Mouse (Mus musculus) left cerebral cortex, postnatal 10 days (tissue): ENCODE data around the gene Ctnna2. TPM values are rescaled to one million over a fixed set of nuclear protein-coding genes. Genes with fewer than 3 reads are reported as not detected.
A peak's percentile ranks its signal among the peaks of the same experiment; 100 is the strongest.

ENCODE experiments used
- DNase-seq, 2 experiments: peaks; one replicate each; pipeline ENCODE4 v3.0.0; 2021 to 2022; ENCODE audit warnings: low spot score in 2 of 2, mixed read lengths in 1 of 2; ENCODE audit errors: extremely low spot score in 1 of 2
- intact Hi-C: fragments of 180-260 bp; cut with DNase I; formaldehyde crosslinking; loops from one replicate; pipeline ENCODE4 v1.15.1; 2025
- total RNA-seq, 2 experiments: library from RNA; stranded (reverse); gene quantifications; 2 replicates each; pipeline ENCODE4 v1.2.3; 2021

Ctnna2 gene
- total RNA-seq, 2 experiments from 2014 or later = 153 to 158 TPM

DNA sequence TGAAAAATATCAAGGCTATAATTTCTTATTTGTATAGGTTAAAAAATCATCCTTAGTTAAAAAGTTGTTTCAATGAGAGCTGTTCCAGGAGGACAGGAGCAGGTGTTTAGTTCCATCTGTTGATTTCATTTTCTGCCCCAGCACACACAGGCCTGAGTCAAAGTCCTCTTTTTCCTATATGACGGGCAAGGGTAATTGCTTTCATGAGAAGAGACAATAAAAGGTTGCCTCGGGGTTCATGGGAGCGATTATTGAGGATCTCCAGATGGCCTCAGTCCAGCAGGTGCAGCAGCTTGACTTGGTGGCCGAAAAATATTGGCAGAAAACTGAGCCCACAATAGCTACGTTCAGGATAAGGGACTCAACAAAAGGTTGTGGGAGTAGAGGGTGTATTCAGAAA is 859.0 kb downstream of the Ctnna2 start:
- intact Hi-C loops = no loop called here
- DNase-seq = no peak

DNA sequence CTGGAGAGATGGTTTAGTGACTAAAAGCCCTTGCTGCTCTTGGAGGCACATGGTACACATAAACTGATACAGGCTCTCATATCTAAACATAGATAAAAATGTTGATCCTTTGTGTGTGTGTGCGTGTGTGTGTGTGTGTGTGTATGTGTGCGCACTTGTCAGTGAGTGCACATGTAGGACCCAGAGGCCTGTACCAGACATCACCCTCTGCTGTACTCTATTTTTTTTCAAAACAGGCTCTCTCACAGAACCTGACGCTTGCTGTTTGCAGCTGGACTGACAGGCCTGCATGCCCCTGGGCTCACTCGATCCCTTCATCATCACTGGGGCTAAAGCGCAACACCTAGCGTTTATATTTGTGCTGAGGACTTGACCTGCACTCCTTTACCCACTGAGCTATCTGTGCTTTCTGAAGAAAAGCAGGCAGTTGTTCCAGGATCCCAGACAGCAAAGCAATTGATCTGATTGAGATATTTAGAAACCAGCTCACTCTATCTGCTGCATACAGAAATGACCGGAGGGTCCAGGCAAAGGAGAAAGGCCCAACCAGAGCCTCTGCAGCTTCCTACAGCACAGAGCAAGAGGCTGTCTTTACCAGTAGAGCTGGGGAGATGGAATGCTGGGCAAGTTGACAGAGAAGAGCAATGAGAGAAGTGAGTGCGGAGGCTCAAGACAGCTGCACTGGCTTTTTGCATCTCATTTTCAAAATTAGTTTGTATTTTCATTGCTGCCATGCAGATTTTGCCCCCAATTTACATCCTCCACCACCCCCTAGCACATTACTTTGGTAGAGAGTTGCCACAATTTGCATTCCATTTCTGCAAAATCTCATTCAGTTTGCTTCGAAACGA is 870.2 kb downstream of the Ctnna2 start:
- DNase-seq = peak in 1 of 2 experiments; percentile 5
- intact Hi-C loops = no loop called here

DNA sequence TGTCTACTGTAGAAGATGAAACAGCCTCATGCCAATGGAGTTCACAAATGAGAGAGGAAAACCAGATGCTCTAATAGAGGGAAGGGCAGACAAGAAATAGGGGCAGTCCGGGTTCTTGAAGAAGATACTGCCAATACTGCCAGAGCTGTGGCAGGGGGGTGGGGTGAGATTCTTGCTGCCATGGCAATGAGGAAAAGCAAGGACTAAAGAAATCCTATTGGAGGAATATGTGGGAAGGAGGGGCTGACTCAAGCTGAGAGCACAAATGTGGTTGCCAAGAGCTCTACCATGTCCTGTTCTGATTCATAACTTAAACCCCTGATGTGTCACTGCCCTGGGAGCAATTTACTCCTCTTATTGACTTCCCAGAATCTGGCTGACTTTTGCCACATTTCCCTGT is 878.5 kb downstream of the Ctnna2 start:
- intact Hi-C loops = no loop called here
- DNase-seq = peak in 1 of 2 experiments; percentile 19

DNA sequence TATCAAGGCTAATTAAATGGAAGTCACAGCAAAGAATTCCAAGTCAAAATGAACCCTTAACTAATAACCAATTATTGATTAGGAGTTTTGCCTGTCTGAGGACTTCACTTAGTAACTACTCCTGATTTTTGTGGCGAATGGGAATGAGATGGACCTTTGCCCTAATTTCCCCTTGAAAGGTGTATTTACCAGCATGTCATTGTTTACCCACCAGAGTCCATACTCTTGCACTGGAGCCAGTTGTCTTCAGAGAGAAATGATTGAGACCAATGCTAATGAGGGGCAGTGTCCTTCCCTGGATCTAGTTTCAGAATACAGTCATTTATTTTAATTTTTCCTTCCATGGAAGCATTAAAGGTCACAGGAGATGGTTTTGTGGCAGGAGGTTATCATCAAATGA is 881.0 kb downstream of the Ctnna2 start:
- DNase-seq = no peak
- intact Hi-C loops = no loop called here

DNA sequence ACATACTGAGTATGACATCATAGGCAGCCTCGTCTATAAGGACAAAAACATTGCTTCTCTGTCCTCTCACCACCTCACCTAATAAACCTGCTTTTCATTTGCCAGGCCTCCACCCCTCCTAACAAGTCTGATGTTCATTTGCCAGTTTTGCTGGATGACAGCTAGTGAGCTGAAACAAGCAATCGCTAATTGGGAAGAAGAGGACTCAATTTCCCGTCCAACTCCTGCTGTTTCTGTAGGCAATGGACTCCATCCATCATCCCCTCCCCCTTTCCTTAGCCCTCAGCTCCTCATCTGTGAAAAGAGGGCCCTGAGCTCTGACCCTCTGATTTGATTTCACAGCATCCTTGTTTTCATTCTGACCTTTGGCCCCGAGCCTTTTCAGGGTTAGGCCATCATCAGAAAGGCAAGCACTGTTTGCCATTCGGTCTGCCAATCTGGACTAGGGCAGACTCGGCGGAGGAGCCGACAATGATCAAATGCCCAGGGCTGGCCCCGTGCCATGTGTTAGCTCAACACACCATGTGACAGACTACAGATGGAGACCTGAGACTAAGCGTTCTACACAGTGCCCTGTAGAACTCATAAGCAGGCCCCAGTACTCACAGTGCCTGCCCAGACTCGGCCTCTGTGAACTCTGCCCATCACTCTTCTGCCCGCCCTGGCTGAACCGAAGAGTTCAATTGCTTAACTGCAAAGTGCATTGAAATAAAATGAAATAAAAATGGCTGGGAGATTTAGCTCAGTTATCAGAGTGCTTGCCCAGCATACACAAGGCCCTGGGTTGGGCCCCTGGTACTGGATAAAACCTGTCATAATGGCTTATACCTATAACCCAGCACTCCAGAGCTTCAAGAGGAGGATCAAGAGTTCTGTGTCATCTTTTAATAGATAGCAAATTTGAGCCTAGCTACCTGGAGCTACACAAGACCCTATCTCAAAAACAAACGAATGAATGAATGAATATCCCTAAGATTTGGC is 903.8 kb downstream of the Ctnna2 start:
- intact Hi-C loops = no loop called here
- peak; percentile 62 to 67 for DNase-seq

DNA sequence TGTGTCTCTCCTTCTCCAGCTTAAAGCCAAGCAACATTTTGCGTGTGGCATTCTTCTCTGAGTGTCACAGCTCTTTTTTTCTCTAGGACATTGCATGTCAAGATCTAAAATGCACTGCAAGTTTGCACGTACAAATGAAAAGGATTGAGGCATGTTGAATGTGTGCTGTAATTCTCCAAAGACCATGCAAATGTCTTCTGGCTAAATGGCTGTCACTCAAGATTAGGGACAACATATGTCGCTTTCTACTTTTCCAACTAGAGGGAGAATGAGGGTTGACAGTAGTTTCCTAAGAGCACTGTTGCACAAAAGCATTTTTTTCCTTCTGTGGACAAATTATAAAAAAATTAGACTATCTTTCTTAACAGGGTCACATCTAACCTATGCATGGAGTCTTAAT is 909.9 kb downstream of the Ctnna2 start:
- DNase-seq = no peak
- intact Hi-C loops = no loop called here

DNA sequence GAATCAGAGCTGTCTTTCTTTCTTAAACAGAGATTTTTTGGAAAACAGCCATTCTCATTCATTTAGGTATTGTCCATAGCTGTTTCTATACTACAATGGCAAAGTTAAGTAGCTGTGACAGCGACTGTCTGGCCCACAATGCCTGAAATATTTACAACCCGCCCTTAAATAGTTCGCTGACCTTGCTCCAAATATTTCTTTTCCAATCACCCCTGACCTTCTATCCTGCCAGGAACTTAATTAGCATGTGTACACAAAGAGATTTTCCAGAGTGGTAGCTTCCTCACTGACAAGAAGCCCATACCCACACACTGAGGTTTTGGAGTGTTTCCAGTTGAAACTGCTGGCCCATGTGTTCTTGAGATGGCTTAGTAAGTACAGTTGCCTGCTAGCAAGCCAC is 928.8 kb downstream of the Ctnna2 start:
- intact Hi-C loops = no loop called here
- no peak for DNase-seq

DNA sequence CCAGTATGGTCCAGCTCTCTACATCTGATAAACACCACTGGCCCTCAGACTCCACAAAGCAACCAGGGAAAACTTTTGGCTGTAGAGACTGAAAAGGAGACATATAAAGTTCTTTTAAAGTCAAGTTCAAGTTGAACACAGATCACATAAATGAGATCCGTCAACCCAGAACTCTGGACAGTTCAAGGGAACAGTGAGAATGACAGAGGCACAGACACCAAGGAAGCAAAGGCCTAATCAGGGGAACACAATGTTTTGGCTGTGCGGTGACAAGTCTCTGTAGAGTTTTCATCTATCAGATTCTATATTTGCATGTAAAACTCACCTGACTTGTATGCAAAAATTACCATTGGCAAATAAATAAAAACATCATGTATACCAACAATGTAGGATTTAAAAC is 929.3 kb downstream of the Ctnna2 start:
- intact Hi-C loops = no loop called here
- DNase-seq = no peak

DNA sequence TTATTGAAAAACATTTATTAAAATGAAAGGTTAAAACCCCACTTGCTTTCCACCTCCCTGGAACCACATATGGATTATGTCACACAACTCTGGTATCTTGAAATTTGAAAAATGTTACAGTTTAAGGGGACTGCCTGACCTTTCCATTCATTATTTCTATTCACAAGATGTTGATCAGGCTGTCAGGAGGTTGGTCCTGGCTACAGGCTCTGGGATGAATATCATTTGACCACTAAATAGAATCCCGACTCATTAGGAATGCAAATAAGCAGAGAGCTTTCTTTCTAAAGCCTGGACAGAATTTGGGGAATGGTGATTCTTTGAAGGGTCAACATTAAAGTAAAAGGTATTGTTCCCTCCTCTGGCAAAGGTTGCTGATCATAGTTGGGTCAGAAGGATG is 931.9 kb downstream of the Ctnna2 start:
- no peak for DNase-seq
- intact Hi-C loops = no loop called here

DNA sequence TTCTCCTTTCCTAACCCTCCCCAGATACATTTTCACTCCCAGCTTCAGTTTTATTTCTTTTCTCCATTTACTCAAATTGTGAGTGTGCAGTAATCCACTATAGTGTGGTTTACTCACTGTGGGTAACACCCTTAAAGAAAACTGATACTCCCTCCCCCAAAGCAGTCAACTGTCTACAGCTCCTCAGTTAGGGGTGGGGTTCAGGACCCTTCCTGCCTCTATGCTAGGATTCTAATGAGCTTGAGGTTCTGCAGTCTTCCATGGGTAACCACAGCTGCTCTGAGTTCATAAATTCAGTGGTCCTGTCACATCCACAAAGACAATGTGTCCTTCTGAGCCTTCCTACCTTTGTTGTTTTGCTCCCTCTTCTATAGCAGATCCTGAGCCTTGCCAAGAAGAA is 954.4 kb downstream of the Ctnna2 start:
- DNase-seq = no peak
- intact Hi-C loops = no loop called here

DNA sequence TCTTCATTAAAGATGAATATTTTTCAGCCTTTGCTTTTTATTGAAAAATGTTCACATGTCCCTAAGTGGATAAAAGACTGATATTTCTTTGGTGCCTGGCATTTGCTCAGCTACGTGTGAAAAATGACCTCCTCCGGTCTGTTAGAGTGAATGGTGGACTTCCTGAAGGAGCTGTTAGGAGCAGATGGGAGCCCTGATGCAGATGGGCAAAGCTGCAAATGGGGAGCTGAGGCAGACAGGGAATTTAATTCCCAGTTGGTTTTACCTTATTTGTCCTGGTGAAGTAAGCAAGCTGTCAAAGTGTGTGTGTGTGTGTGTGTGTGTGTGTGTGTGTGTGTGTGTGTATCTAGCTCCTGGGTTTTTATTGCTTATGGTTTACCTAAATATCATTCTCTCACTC is 966.3 kb downstream of the Ctnna2 start:
- DNase-seq = no peak
- intact Hi-C loops = no loop called here

DNA sequence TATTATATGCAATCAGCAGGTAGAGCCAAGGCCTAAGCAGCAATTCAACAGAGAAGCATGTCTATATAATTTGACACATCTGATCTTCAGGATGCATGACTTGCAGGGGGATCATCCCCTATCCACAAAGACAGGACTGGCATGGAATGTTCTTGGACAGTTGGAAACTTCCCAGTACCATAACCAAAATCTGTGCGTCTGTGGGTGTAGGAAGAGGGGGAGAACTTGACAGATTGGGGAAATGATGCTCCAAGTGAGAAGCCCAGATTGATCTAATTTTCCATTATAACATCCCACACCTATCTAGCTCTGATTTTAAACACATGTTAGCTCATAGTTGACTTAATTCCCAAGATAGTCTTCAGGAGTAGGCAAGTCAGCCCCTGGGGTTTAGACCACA is 968.5 kb downstream of the Ctnna2 start:
- intact Hi-C loops = no loop called here
- no peak for DNase-seq

DNA sequence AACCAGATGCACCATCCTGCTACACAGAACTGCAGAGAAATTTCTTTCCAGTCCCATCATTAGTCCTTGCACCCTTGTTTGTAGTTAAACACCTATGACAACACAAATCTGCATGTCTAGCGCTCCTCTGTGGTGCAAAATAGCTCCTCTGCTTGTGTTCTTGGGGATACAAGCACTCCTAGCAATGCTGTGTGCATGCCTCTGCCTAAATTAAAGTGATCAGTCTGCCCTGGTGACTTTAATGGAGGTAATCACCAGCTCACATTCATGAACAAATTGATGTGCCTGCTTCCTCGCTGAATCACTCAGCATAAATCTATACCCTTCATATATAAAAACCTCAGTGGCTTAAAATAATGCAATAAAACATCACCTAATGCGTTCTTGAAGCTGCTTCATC is 987.4 kb downstream of the Ctnna2 start:
- intact Hi-C loops = no loop called here

DNA sequence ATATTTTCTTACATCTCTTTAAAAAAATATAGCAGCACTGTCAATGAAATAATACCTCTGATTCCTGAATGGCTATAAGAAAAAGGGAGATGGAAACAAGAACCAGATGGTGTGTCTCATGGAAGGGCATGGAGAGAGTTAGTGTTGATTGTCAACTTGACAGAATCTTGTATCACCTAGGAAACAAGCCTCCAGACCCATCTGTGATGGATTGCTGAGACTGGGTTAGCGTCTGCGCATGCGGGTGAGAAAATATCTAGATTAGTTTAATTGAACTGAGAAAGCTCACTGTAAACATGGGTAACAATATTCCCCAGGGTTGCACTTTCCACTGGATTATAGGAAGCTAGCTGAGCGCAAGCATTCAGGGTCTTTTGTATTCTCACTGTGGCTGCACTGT is 994.7 kb downstream of the Ctnna2 start:
- DNase-seq = peak; percentile 23 to 52
- intact Hi-C loops = no loop called here

More for the DNA sequence above, 987.4 kb downstream of the Ctnna2 start:
- DNase-seq = no peak

DNA sequence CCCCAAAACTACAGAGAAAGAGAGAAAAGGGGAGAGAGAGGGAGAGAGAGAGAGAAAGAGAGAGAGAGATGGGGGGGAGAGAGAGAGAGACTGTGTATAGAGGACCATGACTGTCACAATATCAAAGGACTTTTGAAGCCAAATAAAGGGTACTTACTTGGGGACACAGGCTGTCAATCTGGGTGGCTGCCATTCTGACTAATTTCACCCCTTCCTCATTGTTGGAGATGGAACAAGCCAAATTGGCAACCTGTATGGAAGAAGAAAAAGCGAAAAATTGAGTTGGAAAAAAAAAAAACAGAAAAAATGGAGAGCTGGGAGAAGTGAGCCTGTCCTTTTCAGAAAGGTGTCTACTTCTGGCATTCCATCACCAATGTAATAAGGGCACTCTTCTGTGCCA is 997.8 kb downstream of the Ctnna2 start:
- intact Hi-C loops = no loop called here
- no peak for DNase-seq

DNA sequence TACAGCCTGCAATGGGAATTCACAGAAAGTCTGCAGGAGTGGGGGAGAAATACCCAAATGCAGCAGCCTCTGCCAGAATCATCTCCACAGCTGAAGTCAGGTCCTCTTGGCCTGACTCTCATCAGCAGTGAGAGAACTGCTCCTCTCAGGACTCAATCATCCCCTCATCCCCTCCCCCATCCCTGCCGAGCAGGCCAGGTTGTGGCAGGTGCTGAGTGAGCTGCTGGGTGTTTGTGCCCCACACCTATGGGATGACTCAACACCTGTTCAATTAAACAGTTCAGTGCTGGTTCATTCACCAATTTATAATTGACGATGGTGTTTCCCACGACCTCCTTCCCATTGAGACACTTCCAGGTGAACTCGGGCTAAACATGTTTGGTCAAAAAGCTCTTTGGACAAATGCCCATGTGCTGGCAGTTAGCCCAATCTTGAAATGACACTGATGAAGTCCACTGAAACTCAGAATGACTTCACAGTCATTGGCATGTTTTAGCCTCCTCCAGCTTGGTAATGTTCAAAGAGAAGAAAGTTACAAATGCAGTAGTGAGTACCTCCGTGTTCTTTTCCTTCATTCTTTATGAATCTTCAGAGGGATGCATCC is 1000.1 kb downstream of the Ctnna2 start:
- DNase-seq = no peak
- intact Hi-C loops = no loop called here

DNA sequence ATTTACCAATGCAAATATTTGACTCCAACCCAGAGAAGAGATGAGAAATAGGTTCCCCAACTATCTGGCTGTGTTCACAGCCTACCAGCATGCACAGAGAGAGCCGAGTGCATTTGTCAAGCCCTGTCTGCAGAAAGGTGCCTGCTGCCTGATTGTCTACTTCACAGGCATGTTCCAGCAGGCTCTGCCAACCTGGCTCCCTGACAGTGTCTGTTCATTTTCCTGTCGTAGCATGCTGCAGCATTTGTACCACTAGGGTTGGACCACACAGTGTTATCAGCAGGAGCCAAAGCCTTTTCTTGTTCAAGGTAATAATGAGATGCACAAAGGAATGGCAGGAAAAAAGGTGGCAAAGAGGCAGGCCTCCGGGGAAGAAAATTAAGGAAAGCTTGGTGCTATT is 1001.7 kb downstream of the Ctnna2 start:
- no peak for DNase-seq
- intact Hi-C loops = no loop called here

DNA sequence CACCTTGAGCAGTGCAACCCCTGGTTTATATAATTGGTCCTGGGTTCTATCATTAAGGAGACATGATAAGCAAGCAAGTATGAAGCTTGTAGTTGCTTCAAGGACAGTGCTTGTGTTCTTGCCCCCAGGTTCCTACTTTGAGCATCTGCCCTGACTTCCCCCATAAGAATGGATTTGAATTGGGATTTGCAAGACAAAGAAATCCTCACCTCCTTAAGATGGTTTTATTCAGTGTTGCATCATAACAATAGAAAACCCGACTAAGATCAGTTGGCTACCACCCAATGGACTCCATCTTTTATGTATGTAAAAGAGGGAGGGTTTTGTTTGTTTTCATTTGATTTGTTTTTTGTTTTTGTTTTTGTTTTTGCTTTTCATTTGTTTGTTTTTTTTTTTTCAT is 1005.2 kb downstream of the Ctnna2 start:
- no peak for DNase-seq
- intact Hi-C loops = no loop called here

DNA sequence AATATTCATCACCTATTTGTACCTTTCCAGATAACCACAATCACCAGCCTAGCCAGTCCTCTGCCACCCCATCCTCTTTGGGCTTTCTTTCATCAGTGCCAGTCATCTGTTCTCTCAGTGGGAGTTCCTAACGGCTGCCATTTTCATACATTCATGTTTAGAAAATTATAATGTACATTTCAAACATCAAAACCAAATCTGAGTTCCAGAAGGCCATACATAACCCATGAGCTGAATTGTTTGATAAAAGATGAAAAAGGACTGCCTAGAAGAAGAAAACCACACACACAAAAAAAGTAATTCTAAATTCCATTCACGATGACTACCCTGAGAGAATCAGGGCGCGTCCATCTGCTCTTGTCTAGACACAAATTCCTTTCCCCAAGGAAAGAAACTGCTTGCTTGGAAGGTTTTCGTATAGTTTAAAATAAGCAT is 1014.5 kb downstream of the Ctnna2 start:
- peak in 1 of 2 experiments; percentile 26 for DNase-seq
- intact Hi-C loops = no loop called here
